Comparison of ENCODE assay signal across 8 mouse cellular contexts in the genomic region with DNA sequence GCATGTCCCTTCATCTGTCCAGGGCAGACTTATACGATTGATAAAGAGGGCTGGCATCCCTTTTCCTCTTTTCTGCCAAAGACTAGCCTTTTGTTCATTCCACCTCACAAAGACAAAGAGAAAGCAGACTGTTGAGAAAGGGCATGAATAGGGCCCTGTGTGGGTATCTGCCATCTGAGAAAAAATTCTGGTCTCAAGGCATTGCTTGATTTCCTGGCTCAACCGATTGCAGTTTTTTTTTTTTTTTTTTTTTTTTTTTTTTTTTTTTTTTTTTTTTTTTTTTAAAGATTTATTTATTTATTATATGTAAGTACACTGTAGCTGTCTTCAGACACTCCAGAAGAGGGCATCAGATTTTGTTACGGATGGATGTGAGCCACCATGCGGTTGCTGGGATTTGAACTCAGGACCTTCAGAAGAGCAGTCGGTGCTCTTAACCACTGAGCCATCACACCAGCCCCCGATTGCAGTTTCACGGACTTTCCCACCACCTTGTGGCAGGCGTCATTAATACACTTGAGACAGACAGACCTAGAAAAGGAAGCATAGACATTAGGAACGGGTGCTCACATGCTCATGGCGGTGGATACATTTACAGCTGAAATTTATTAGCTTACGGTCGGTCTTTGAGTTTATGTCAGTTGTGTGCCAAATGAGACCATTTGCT. TPM values are rescaled to one million over a fixed set of nuclear protein-coding genes. Genes with fewer than 3 reads are reported as not detected.
DNase-seq lines count a peak whose midpoint lies in the region; ATAC-seq and TF ChIP-seq lines count a peak whose summit lies in the region.
"Not testable (repeated sequence)": the region's sequence is repeated elsewhere in the genome, so short reads cannot be mapped to it uniquely, and the experiment has no call there.
"Had no signal": no experiment of that assay in that cellular context is flagged by ENCODE, and none has a peak within 500 bp of the region (broad histone marks: within the 10 kb centered on the region; RNA-seq: fewer than 3 reads in every experiment).

No protein-coding gene starts in this region.

- peak overlapping the region; percentile 92 for H3K4me2 ChIP-seq in intestine, embryonic 15.5 days (replicated peaks)
- peak overlapping the region; percentile 86 for H3K4me2 ChIP-seq in limb, embryonic 15.5 days

- peak; percentile 58 for TF ChIP-seq CTCF in heart, adult 2 months (IDR thresholded peaks at IDR 0.05)

- TF ChIP-seq EP300 in heart, adult 2 months (IDR thresholded peaks at IDR 0.05; ENCODE audit: insufficient read depth, low read depth, low read length), result not testable (repeated sequence)

- peak; percentile 73 for DNase-seq in T-cell, adult 2 months (ENCODE audit: low spot score)
- peak; percentile 30 for DNase-seq in embryo, embryonic 11 days
- DNase-seq in heart, adult 2 months, result not testable (repeated sequence)
- DNase-seq in spleen, adult 12 weeks (ENCODE audit: low spot score), result peak; percentile 46

- 52% methylated on average over 12 of the region's 12 CpGs for WGBS in heart, adult 2 months
- WGBS in intestine, embryonic 15.5 days, result 56% methylated on average over 12 of the region's 12 CpGs
- WGBS in limb, embryonic 15.5 days, result 55% methylated on average over 12 of the region's 12 CpGs

- H3K79me2 ChIP-seq in heart, adult 2 months (replicated peaks; ENCODE audit: control insufficient read depth, insufficient read depth, low read length), result not testable (repeated sequence)

- H3K36me3 ChIP-seq in heart, adult 2 months (ENCODE audit: control insufficient read depth, insufficient read depth, low read length); intestine, embryonic 15.5 days; limb, embryonic 15.5 days: not testable (repeated sequence)

- not testable (repeated sequence) for H3K27me3 ChIP-seq in heart, adult 2 months (ENCODE audit: control insufficient read depth, insufficient read depth, low read length); intestine, embryonic 15.5 days (replicated peaks); limb, embryonic 15.5 days

- H3K27ac ChIP-seq in heart, adult 2 months; intestine, embryonic 15.5 days; limb, embryonic 15.5 days: not testable (repeated sequence)

- not testable (repeated sequence) for H3K9me3 ChIP-seq in intestine, embryonic 15.5 days; limb, embryonic 15.5 days

- H3K4me1 ChIP-seq in heart, adult 2 months (ENCODE audit: control insufficient read depth, insufficient read depth, low read length), result not testable (repeated sequence)
- peaks cover 18% of the 10 kb centered on the region for H3K4me1 ChIP-seq in intestine, embryonic 15.5 days (replicated peaks)
- peaks cover 16% of the 10 kb centered on the region for H3K4me1 ChIP-seq in limb, embryonic 15.5 days

- not testable (repeated sequence) for H3K4me3 ChIP-seq in heart, adult 2 months
- peak overlapping the region; percentile 92 for H3K4me3 ChIP-seq in intestine, embryonic 15.5 days (replicated peaks)
- H3K4me3 ChIP-seq in limb, embryonic 15.5 days, result peak overlapping the region; percentile 99

- not testable (repeated sequence) for ATAC-seq in intestine, embryonic 15.5 days; limb, embryonic 15.5 days (ENCODE audit: insufficient number of reproducible peaks, low FRiP score, low TSS enrichment, low read depth)
- peak; percentile 76 for ATAC-seq in megakaryocyte progenitor cell, adult 5-6 weeks (replicated peaks; ENCODE audit: poor library complexity)

- intact Hi-C loops in heart, adult 2 months (cut with DNase I), result loop anchor here (10.0 kb wide), 1 partner anchor 132 kb away; no protein-coding TSS in a partner anchor

- 0 out of 2 replicates have a peak overlapping the region, but pooled peaks have one; percentile 23 for H3K9ac ChIP-seq in heart, adult 2 months (ENCODE audit: low read depth, low read length)
- H3K9ac ChIP-seq in intestine, embryonic 15.5 days, result peak overlapping the region; percentile 77; the same call in 1 of the 2 replicates
- not testable (repeated sequence) for H3K9ac ChIP-seq in limb, embryonic 15.5 days

- not testable (repeated sequence) for TF ChIP-seq POLR2A in heart, adult 2 months (IDR thresholded peaks at IDR 0.05; ENCODE audit: insufficient read depth, low read depth, low read length)

RNA-seq across cellular contexts. Expression of a gene that starts 1.3 kb away (rescaled TPM):
- 10 to 100 TPM; 13.1 to 14.1 TPM for total RNA-seq in heart, adult 2 months (2021)
- 18.2 and 22.2 TPM in 2 replicates for polyA plus RNA-seq in heart, adult 2 months (2012; rRNA removed)
- polyA plus RNA-seq in intestine, embryonic 15.5 days (2015; fragmentation: Nextera tagmentation; extraction: Ambion mirVana), result 22.8 and 23.2 TPM in 2 replicates
- 21.4 and 24.2 TPM in 2 replicates for polyA plus RNA-seq in limb, embryonic 15.5 days (2015; fragmentation: Nextera tagmentation; extraction: Ambion mirVana)
- total RNA-seq in megakaryocyte progenitor cell, adult 5-6 weeks (2015), result 11.4 and 12.8 TPM in 2 replicates
- 9.6 and 9.8 TPM in 2 replicates for total RNA-seq in megakaryocyte progenitor cell, adult 5-6 weeks (2017)

RNA-seq across cellular contexts. Expression of a gene that starts 5.8 kb away (rescaled TPM):
- 1 to 10 TPM; 5.9 to 6.7 TPM for total RNA-seq in heart, adult 2 months (2021)
- 7.5 and 9.9 TPM in 2 replicates for polyA plus RNA-seq in heart, adult 2 months (2012; rRNA removed)
- polyA plus RNA-seq in intestine, embryonic 15.5 days (2015; fragmentation: Nextera tagmentation; extraction: Ambion mirVana), result 20.7 and 23.6 TPM in 2 replicates
- polyA plus RNA-seq in limb, embryonic 15.5 days (2015; fragmentation: Nextera tagmentation; extraction: Ambion mirVana), result 8.5 and 8.6 TPM in 2 replicates
- 7.9 and 13.3 TPM in 2 replicates for total RNA-seq in megakaryocyte progenitor cell, adult 5-6 weeks (2015)
- 7.6 and 9.2 TPM in 2 replicates for total RNA-seq in megakaryocyte progenitor cell, adult 5-6 weeks (2017)

RNA-seq across cellular contexts. Expression of a gene that starts 9.9 kb away (rescaled TPM):
- 1 to 10 TPM in 1 of 2 experiments, under 1 TPM in 1; 0.68 to 1.8 TPM for total RNA-seq in heart, adult 2 months (2021)
- polyA plus RNA-seq in heart, adult 2 months (2012; rRNA removed), result 4.7 and 6.1 TPM in 2 replicates
- 4.3 and 5.5 TPM in 2 replicates for polyA plus RNA-seq in intestine, embryonic 15.5 days (2015; fragmentation: Nextera tagmentation; extraction: Ambion mirVana)
- 10.2 and 10.4 TPM in 2 replicates for polyA plus RNA-seq in limb, embryonic 15.5 days (2015; fragmentation: Nextera tagmentation; extraction: Ambion mirVana)
- total RNA-seq in megakaryocyte progenitor cell, adult 5-6 weeks (2015), result 3.9 and 5.0 TPM in 2 replicates
- total RNA-seq in megakaryocyte progenitor cell, adult 5-6 weeks (2017), result 3.2 and 3.8 TPM in 2 replicates

RNA-seq across cellular contexts. Expression of a gene that starts 14.3 kb away (rescaled TPM):
- not detected for total RNA-seq in heart, adult 2 months (2021)
- not detected in 2 replicates for polyA plus RNA-seq in heart, adult 2 months (2012; rRNA removed)
- polyA plus RNA-seq in intestine, embryonic 15.5 days (2015; fragmentation: Nextera tagmentation; extraction: Ambion mirVana), result 1.4 and 2.3 TPM in 2 replicates
- polyA plus RNA-seq in limb, embryonic 15.5 days (2015; fragmentation: Nextera tagmentation; extraction: Ambion mirVana), result 83.9 and 100 TPM in 2 replicates
- not detected in 2 replicates for total RNA-seq in megakaryocyte progenitor cell, adult 5-6 weeks (2015)
- not detected in 2 replicates for total RNA-seq in megakaryocyte progenitor cell, adult 5-6 weeks (2017)
- total RNA-seq: gastrocnemius, adult 8-10 months had no signal

RNA-seq across cellular contexts. Expression of a gene that starts 14.5 kb away (rescaled TPM):
- under 1 TPM; 0.47 to 0.61 TPM for total RNA-seq in heart, adult 2 months (2021)
- 1.5 and 2.4 TPM in 2 replicates for polyA plus RNA-seq in heart, adult 2 months (2012; rRNA removed)
- polyA plus RNA-seq in intestine, embryonic 15.5 days (2015; fragmentation: Nextera tagmentation; extraction: Ambion mirVana), result 19.0 and 24.8 TPM in 2 replicates
- 16.9 and 17.5 TPM in 2 replicates for polyA plus RNA-seq in limb, embryonic 15.5 days (2015; fragmentation: Nextera tagmentation; extraction: Ambion mirVana)
- 0.69 TPM in 1 of 2 replicates, not detected in the other for total RNA-seq in megakaryocyte progenitor cell, adult 5-6 weeks (2015)
- total RNA-seq in megakaryocyte progenitor cell, adult 5-6 weeks (2017), result 0.29 TPM in 1 of 2 replicates, not detected in the other
